Mouse (Mus musculus): Measurements from ENCODE around the gene Olfr1389. TPM values are rescaled to one million over a fixed set of nuclear protein-coding genes. Genes with fewer than 3 reads are reported as not detected.
"Not testable (repeated sequence)": the region's sequence is repeated elsewhere in the genome, so short reads cannot be mapped to it uniquely, and the experiment has no call there.

The Olfr1389 gene
- polyA plus RNA-seq, 1 experiment: not detected

- H3K27me3 ChIP-seq (ENCODE audit: control insufficient read depth, insufficient read depth, low read length): no peaks in the 10 kb centered on the region
- WGBS: 93% methylated on average over 2 of the region's 2 CpGs
- no peak overlapping the region for H3K4me3 ChIP-seq (ENCODE audit: control insufficient read depth, insufficient read depth, low read length)
- no peaks in the 10 kb centered on the region for H3K4me1 ChIP-seq (replicated peaks; ENCODE audit: control insufficient read depth, insufficient read depth, low read length)
- H3K27ac ChIP-seq (ENCODE audit: control insufficient read depth, insufficient read depth, low read length): no peak overlapping the region
- no peak for DNase-seq
- no peaks in the 10 kb centered on the region for H3K36me3 ChIP-seq (ENCODE audit: control insufficient read depth, insufficient read depth, low read length)
- TF ChIP-seq CTCF (IDR thresholded peaks at IDR 0.05; ENCODE audit: borderline replicate concordance, control insufficient read depth, extremely low read depth, insufficient read depth, low read length, poor library complexity) (no peak), POLR2A (IDR thresholded peaks at IDR 0.05; ENCODE audit: control insufficient read depth, extremely low read depth, insufficient read depth, low read length, poor library complexity) (no peak)
Measured at GRCm38 (mm10) chr11:49429641-49430040, 6.8 kb downstream of the Olfr1389 start.

DNA sequence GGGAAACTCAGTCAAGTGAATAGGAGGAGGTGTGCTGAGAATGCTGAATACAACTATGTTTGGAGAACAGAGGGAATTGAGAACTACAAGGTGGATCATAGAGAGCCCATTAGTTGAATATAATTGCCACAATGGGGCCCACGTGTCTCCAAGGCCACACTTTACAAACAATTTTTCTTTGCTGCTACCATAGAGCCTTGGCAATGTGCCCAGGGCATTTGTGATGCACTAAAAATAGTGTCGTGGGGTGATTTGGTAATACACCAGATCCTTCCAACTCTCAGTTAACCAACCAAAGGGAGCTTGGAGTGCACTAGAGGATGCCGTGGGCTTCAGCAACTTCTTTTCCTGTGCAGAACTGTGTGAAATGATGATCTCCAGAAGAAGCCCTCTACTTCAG lies 13.5 kb downstream of the Olfr1389 start, which contains the start of gene Olfr1388:
Gene Olfr1388 (plus strand): TSS at position 214 of the 400 bp plus-strand sequence.
- DNase-seq: no peak

GRCm38 (mm10) chr11:49455043-49455442 lies 32.2 kb downstream of the Olfr1389 start, which contains the start of gene Olfr1387:
Gene Olfr1387 (plus strand): TSS chr11:49455343.
- Histone ChIP-seq H3K4me3 (ENCODE audit: control insufficient read depth, insufficient read depth, low read length) (no peak within 1 kb of the TSS), H3K36me3 (ENCODE audit: control insufficient read depth, insufficient read depth, low read length) (no peaks in the 10 kb centered on the region), H3K27ac (ENCODE audit: control insufficient read depth, insufficient read depth, low read length) (no peak within 1 kb of the TSS), H3K27me3 (ENCODE audit: control insufficient read depth, insufficient read depth, low read length) (no peaks in the 10 kb centered on the region), H3K4me1 (replicated peaks; ENCODE audit: control insufficient read depth, insufficient read depth, low read length) (no peaks in the 10 kb centered on the region)
- WGBS: 84% methylated on average over 1 of the region's 1 CpGs
- TF ChIP-seq CTCF (IDR thresholded peaks at IDR 0.05; ENCODE audit: borderline replicate concordance, control insufficient read depth, extremely low read depth, insufficient read depth, low read length, poor library complexity) (no peak), POLR2A (IDR thresholded peaks at IDR 0.05; ENCODE audit: control insufficient read depth, extremely low read depth, insufficient read depth, low read length, poor library complexity) (no peak)
- no peak for DNase-seq

More for the DNA sequence above, 13.5 kb downstream of the Olfr1389 start, which contains the start of gene Olfr1388:
- TF ChIP-seq POLR2A (IDR thresholded peaks at IDR 0.05; ENCODE audit: control insufficient read depth, extremely low read depth, insufficient read depth, low read length, poor library complexity): no peak
- no peak for TF ChIP-seq CTCF (IDR thresholded peaks at IDR 0.05; ENCODE audit: borderline replicate concordance, control insufficient read depth, extremely low read depth, insufficient read depth, low read length, poor library complexity)
- Histone ChIP-seq H3K36me3 (ENCODE audit: control insufficient read depth, insufficient read depth, low read length) (no peaks in the 10 kb centered on the region), H3K4me1 (replicated peaks; ENCODE audit: control insufficient read depth, insufficient read depth, low read length) (no peaks in the 10 kb centered on the region), H3K27ac (ENCODE audit: control insufficient read depth, insufficient read depth, low read length) (no peak within 1 kb of the TSS), H3K27me3 (ENCODE audit: control insufficient read depth, insufficient read depth, low read length) (no peaks in the 10 kb centered on the region), H3K4me3 (ENCODE audit: control insufficient read depth, insufficient read depth, low read length) (no peak within 1 kb of the TSS)
- WGBS: 58% methylated on average over 3 of the region's 3 CpGs

GRCm38 (mm10) chr11:49464746-49465145 lies 41.9 kb downstream of the Olfr1389 start, which contains the start of gene Olfr1386:
Gene Olfr1386 (plus strand): TSS chr11:49465046.
- not testable (repeated sequence) for H3K4me1 ChIP-seq (replicated peaks; ENCODE audit: control insufficient read depth, insufficient read depth, low read length); H3K4me3 ChIP-seq (ENCODE audit: control insufficient read depth, insufficient read depth, low read length); H3K27ac ChIP-seq (ENCODE audit: control insufficient read depth, insufficient read depth, low read length); H3K27me3 ChIP-seq (ENCODE audit: control insufficient read depth, insufficient read depth, low read length); DNase-seq; H3K36me3 ChIP-seq (ENCODE audit: control insufficient read depth, insufficient read depth, low read length)
- WGBS: 87% methylated on average over 3 of the region's 3 CpGs

Other genes starting within 250 kb of the Olfr1389 start
- 2.6 and 3.0 TPM in 2 replicates for gene Btnl9, start 235.9 kb upstream of the Olfr1389 start, polyA plus RNA-seq (2012; rRNA removed)
- gene Zfp62, start 219.8 kb upstream of the Olfr1389 start, polyA plus RNA-seq (2012; rRNA removed): 6.0 TPM in 2 replicates
- gene Mgat1, start 178.9 kb upstream of the Olfr1389 start, polyA plus RNA-seq (2012; rRNA removed): 336 and 378 TPM in 2 replicates
- gene Olfr1393, start 144.8 kb upstream of the Olfr1389 start, polyA plus RNA-seq (2012; rRNA removed): 0.40 and 0.41 TPM in 2 replicates
- gene Olfr1392, start 137.8 kb upstream of the Olfr1389 start, polyA plus RNA-seq (2012; rRNA removed): 0.13 and 0.15 TPM in 2 replicates
- not detected in 2 replicates for gene Olfr10, start 118.3 kb upstream of the Olfr1389 start, polyA plus RNA-seq (2012; rRNA removed)
- gene Olfr1391, start 100.3 kb upstream of the Olfr1389 start, polyA plus RNA-seq (2012; rRNA removed): not detected in 2 replicates
- gene Olfr1390, start 87.9 kb upstream of the Olfr1389 start, polyA plus RNA-seq (2012; rRNA removed): not detected in 2 replicates
- 0.14 and 0.22 TPM in 2 replicates for gene Olfr1388, start 13.6 kb downstream of the Olfr1389 start, polyA plus RNA-seq (2012; rRNA removed)
- not detected in 2 replicates for gene Olfr1387, start 32.3 kb downstream of the Olfr1389 start, polyA plus RNA-seq (2012; rRNA removed)
- gene Olfr1386, start 42.0 kb downstream of the Olfr1389 start, polyA plus RNA-seq (2012; rRNA removed): not detected in 2 replicates
- not detected in 2 replicates for gene Olfr1385, start 66.0 kb downstream of the Olfr1389 start, polyA plus RNA-seq (2012; rRNA removed)
- gene Olfr1384, start 83.7 kb downstream of the Olfr1389 start, polyA plus RNA-seq (2012; rRNA removed): not detected in 2 replicates
- gene Olfr1383, start 96.6 kb downstream of the Olfr1389 start, polyA plus RNA-seq (2012; rRNA removed): not detected in 2 replicates
- not detected in 2 replicates for gene Olfr1382, start 105.2 kb downstream of the Olfr1389 start, polyA plus RNA-seq (2012; rRNA removed)
- gene Olfr1381, start 120.4 kb downstream of the Olfr1389 start, polyA plus RNA-seq (2012; rRNA removed): not detected in 2 replicates
- not detected in 2 replicates for gene Olfr1380, start 133.8 kb downstream of the Olfr1389 start, polyA plus RNA-seq (2012; rRNA removed)
- 1.2 and 1.4 TPM in 2 replicates for gene Flt4, start 186.2 kb downstream of the Olfr1389 start, polyA plus RNA-seq (2012; rRNA removed)
- gene Scgb3a1, start 240.5 kb downstream of the Olfr1389 start, polyA plus RNA-seq (2012; rRNA removed): 3.0 and 7.8 TPM in 2 replicates

All from thymus, adult 2 months (tissue).